ENCODE assay signal across 9 mouse cellular contexts in genomic region chr6:115462743-115463337, GRCm38 (mm10).
DNase-seq lines count a peak whose midpoint lies in the region; ATAC-seq lines count a peak whose summit lies in the region.
"Had no signal": no experiment of that assay in that cellular context is flagged by ENCODE, and none has a peak within 500 bp of the region (broad histone marks: within the 10 kb centered on the region; RNA-seq: fewer than 3 reads in every experiment).

No protein-coding gene starts in this region.

- H3K9ac ChIP-seq in intestine, embryonic 16.5 days (ENCODE audit: low read depth, low read length): no peak overlapping the region
- H3K9ac ChIP-seq in forebrain, embryonic 14.5 days (ENCODE audit: low read length): no peak overlapping the region
- H3K9ac ChIP-seq: limb, embryonic 12.5 days had no signal

- peak overlapping the region; percentile 81 for H3K27ac ChIP-seq in intestine, embryonic 16.5 days (ENCODE audit: low read length)
- no peak overlapping the region for H3K27ac ChIP-seq in forebrain, embryonic 14.5 days (ENCODE audit: low read depth, low read length)
- H3K27ac ChIP-seq: limb, embryonic 12.5 days had no signal

- H3K36me3 ChIP-seq in intestine, embryonic 16.5 days (ENCODE audit: control insufficient read depth, insufficient read depth, low read length): no peaks in the 10 kb centered on the region
- H3K36me3 ChIP-seq in forebrain, embryonic 14.5 days (ENCODE audit: control insufficient read depth, insufficient read depth, low read length): no peaks in the 10 kb centered on the region
- H3K36me3 ChIP-seq: limb, embryonic 12.5 days had no signal

- no peak overlapping the region for H3K4me3 ChIP-seq in intestine, embryonic 16.5 days (ENCODE audit: low read length)
- no peak overlapping the region for H3K4me3 ChIP-seq in forebrain, embryonic 14.5 days (ENCODE audit: low read depth, low read length)
- H3K4me3 ChIP-seq: limb, embryonic 12.5 days had no signal

- DNase-seq in adrenal gland, postnatal 14 days: peak; percentile 83
- peak; percentile 75 to 79 for DNase-seq in cerebellum, postnatal 36 days
- DNase-seq in lung, postnatal 4 days: peak; percentile 73 to 87
- no peak for DNase-seq in forebrain, embryonic 14.5 days (ENCODE audit: low spot score)
- DNase-seq in neural tube, embryonic 10.5 days (ENCODE audit: extremely low spot score, low spot score): no peak
- DNase-seq in thymus, postnatal 36 days: no peak

- 48% methylated on average over 16 of the region's 16 CpGs for WGBS in intestine, embryonic 16.5 days
- 91% methylated on average over 16 of the region's 16 CpGs for WGBS in forebrain, embryonic 14.5 days

- H3K27me3 ChIP-seq in intestine, embryonic 16.5 days (replicated peaks; ENCODE audit: control insufficient read depth, insufficient read depth, low read length): no peaks in the 10 kb centered on the region
- no peaks in the 10 kb centered on the region for H3K27me3 ChIP-seq in forebrain, embryonic 14.5 days (replicated peaks; ENCODE audit: control insufficient read depth, insufficient read depth, low read length)
- H3K27me3 ChIP-seq: limb, embryonic 12.5 days had no signal

- H3K4me1 ChIP-seq in intestine, embryonic 16.5 days (ENCODE audit: control insufficient read depth, insufficient read depth, low read length): peaks cover 17% of the 10 kb centered on the region; the same call in 1 of the 2 replicates
- no peaks in the 10 kb centered on the region for H3K4me1 ChIP-seq in forebrain, embryonic 14.5 days (ENCODE audit: control insufficient read depth, insufficient read depth, low read length)
- H3K4me1 ChIP-seq: limb, embryonic 12.5 days had no signal

- peak; percentile 65 for ATAC-seq in intestine, embryonic 16.5 days
- ATAC-seq in forebrain, embryonic 14.5 days: no peak
- no peak for ATAC-seq in megakaryocyte-erythroid progenitor cell, adult 5-6 weeks (replicated peaks; ENCODE audit: low FRiP score, low TSS enrichment, poor library complexity, severe bottlenecking)

- no peaks in the 10 kb centered on the region for H3K9me3 ChIP-seq in intestine, embryonic 16.5 days (ENCODE audit: control insufficient read depth, low read length)
- no peaks in the 10 kb centered on the region for H3K9me3 ChIP-seq in forebrain, embryonic 14.5 days (replicated peaks; ENCODE audit: control insufficient read depth, low read length)
- H3K9me3 ChIP-seq: limb, embryonic 12.5 days had no signal

- H3K4me2 ChIP-seq in intestine, embryonic 16.5 days (ENCODE audit: low read depth, low read length): no peak overlapping the region
- H3K4me2 ChIP-seq in forebrain, embryonic 14.5 days (ENCODE audit: low read length): no peak overlapping the region
- H3K4me2 ChIP-seq: limb, embryonic 12.5 days had no signal

Comparison
In these comparisons a context has a peak if more than half of its experiments do, and no peak if none do; other contexts are left out.
1. DNase-seq: peak in adrenal gland, postnatal 14 days (single experiment), cerebellum, postnatal 36 days (2 of 2) and lung, postnatal 4 days (2 of 2); none in forebrain, embryonic 14.5 days (single experiment), neural tube, embryonic 10.5 days (single experiment) and thymus, postnatal 36 days (0 of 2).